Mouse (Mus musculus) monocyte, adult 5-6 weeks (primary cell): Measurements from ENCODE around the gene Zbtb24. TPM values are rescaled to one million over a fixed set of nuclear protein-coding genes. Genes with fewer than 3 reads are reported as not detected.

ENCODE experiments used
- ATAC-seq: fragments of 153-309, 156-312 bp; replicated peaks from 2 replicates; pipeline ENCODE4 v1.8.0; 2017; ENCODE audit warnings: mild to moderate bottlenecking; ENCODE audit not compliant: low TSS enrichment, insufficient number of reproducible peaks, severe bottlenecking, poor library complexity, low FRiP score
- total RNA-seq: library from RNA; stranded (forward); fragments of 200-1000, 200-491, 200-594 nt; gene quantifications from 3 replicates; pipeline ENCODE4 v1.2.3, GENCODE M21; 2017

Gene Zbtb24
- total RNA-seq, 1 experiment from 2014 or later = 36.0 TPM

DNA sequence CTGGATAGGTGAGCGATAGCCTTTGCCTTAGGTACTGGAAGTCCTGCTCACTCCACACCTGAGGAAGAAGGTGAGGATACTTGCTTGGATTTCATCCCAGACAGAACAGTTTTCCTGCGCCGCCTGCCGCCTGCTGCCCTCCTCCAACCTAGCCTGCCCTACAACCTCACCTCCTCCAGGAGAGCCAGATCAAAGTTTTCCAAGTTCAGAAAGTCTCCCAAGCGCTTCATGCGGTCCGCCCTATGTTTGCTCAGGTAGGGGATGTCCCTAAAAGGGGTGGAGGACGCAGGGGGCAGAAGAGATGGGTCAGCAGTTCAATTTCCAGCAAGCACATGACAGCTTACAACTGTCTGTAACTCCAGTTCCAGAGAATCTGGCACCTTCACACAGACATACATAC is 39.1 kb downstream of the Zbtb24 start:
- ATAC-seq = no peak

DNA sequence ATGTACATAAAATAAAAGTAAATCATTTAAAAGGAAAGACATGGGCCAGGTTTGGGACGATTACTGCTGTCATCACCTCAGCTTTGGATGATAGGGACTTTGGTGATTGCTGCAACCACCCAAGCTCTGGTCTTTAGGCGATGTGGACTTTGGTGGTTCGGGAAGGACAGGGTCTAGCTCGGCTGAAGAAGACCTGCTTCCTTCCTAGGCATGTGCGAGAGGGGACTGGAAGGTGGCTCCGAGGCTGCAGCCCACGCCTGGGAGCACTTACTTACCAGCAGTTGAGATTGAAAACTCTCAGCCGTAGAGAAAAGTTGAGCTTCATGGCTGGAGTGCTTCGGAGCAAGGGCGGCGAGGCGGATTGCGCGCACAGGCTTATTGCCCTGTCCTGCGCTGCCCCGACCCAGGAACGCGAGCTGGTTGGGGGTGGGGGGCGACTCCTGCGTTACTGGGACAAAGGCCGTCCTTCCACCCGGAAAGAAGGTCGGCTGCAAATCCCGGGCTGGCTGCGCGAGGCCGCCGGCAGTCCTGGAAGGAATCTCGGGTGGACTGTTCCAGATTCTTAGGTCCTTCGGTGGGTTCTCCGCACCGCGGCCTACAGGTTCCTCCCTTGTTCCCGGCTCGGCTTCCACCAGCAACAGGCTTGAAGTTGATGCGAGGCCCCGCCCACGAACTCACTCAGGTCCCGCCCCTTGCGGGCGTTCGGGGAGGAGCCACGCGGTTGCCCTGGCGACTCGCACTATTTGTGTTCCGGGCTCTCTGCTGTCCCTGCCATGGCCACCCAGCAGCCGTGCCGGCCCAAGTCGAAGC is 39.7 kb downstream of the Zbtb24 start, which contains the start of the genes Smpd2 and Ppil6:
Gene Smpd2 (minus strand): TSS at position 662 of the 810 bp plus-strand sequence.
Gene Ppil6 (plus strand): TSS at position 732 of the 810 bp plus-strand sequence.
- ATAC-seq = peak; percentile 92

DNA sequence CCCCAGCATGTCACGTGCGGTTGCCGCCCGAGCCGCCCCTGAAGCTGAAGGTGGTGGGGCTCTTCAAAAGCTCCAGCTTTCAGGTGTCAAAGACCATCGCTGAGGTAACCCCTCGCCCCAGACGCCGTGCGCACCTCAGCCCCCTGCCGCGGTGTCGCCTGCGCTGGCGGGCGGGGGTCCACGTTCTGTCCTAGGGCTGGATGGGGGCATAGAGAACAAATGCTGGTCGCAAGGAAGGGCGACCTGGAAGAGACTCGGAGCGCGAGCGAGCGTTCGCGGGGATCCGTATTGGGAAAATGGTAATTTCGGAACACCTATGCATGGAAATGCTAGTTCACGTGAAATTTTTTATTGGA is 40.3 kb downstream of the Zbtb24 start:
- no peak for ATAC-seq

DNA sequence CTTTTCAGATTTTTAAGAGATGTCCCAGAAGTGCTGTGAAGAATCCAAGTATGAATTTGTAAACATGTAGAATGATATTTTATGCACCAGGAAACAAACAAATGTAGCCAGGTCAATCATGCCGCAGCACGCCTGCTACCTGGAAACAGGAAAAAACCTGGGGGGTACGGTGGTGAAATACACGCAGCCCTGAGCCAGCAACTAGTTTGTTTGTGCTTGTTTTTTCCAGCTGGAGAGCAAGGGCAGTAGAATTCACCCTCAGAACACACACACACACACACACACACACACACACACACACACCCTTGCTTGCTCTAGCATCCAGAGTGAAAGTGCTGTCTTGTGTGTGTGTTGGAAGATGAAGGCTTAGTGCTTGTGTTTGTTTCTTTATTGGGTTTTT is 40.9 kb downstream of the Zbtb24 start:
- ATAC-seq = no peak

DNA sequence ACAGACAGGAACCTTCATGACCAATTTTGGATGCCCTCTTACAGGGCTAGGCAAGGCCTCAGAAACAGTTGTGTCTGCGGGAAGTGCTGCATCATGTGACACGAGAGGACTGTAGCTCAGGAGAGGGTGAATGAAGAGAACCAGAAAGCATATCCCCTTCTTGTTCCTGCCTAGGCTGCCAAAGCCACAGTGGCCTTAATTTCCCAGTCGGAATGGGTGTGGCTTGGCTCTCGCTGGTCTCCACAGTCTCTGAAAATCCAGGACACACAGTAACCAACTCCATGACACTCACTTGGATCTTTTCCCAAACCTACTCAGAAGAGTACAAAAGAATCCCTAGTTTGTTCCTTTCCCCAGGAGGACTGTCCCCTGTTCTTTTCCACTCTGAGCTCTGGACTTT is 50.8 kb downstream of the Zbtb24 start:
- ATAC-seq = no peak

DNA sequence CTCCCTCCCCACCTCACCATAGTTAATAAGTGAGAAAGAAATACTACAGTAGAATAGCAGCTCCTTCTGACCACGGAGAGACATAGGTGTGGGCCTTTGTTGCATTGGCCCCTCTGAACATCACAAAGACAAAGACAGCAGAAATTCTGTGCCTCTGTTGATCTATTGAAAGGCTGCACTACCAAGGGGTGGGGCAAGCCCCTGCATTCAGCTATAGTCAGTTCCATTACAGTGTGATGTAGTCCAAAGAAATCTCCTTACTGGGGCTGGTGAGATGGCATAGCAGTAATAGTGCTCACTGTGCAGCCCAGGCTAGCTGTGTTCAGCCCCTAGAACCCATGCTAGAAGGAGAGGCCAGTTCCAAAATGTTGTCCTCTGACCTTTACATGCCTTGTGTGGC is 54.8 kb downstream of the Zbtb24 start:
- ATAC-seq = no peak

DNA sequence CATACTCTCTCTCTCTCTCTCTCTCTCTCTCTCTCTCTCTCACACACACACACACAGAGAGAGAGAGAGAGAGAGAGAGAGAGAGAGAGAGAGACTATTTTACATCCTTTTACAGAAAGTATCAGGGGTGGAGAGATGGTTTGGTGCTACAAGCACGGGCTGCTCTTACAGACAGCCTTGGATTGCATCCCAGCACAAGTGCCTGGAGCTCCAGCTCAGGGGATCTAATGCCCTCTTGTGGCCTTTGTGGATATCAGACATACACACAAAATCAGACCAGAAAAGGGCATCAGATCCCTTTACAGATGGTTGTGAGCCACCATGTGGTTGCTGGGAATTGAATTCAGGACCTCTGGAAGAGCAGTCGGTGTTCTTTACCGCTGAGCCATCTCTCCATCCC is 55.3 kb downstream of the Zbtb24 start:
- ATAC-seq = peak; percentile 60

DNA sequence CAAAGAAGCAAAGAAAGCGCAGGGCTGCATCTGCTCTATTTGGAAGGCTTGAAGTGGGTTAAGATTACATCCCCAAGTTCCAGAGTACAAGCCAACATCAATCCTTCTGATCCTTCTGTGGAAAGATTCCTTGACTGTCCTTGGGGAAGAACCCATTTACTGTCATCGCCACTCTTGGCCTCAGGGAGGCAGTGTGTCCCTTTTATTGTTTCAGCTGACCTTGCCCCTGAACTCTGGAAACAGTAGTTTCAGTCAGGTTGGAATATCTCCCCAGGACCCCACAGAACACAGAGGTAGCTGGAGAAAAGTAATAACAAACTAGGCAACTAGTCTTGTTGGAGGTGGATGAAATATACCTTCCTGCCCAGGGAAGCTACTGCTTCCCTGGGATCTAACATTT is 59.0 kb downstream of the Zbtb24 start:
- ATAC-seq = no peak; the same call in 1 of the 2 replicates

DNA sequence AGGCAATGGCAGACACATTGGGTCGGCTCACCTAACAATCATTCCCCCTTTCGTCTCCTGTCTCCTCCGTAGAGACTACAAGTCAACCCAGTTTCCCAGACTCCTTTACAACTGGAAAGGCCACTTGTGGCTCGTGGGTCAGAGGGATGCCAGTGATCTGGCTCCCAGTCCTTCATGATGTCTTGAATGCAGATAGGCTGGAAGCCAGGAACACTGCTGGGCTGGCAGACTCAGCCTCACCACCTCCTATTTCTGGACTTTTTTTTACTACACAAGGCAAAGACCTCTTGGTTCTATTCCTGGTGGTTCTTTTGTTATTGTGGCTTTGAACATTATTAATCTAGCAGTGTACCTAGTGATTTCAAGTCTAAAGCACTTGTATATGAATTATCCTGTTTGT is 64.1 kb downstream of the Zbtb24 start:
- ATAC-seq = no peak

DNA sequence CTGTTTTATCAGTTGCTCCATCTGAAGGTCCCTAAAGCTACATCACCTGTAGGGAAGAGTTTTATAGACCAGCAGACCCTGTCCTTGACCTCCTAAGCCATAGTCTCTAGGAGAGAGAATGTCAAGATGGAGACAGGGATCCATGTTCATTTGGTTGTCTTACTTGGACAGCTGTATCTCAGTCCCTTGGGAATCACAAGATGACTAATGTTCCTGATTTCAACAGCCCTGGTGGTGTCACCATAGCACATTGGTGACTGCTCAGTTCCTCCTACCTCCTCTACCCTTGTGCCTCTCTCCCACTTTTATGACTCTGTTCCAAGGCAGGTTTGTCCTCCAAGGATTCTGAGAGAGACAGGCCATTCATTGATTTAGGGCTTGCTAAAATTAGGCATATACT is 64.7 kb downstream of the Zbtb24 start:
- ATAC-seq = no peak

Other genes with a start within 250 kb of the Zbtb24 start
- 27.8 to 32.2 TPM (median 32.2 TPM) in 3 replicates for gene Fig4, start 147.1 kb upstream of the Zbtb24 start, total RNA-seq
- gene Ak9, start 146.4 kb upstream of the Zbtb24 start, total RNA-seq = 0.10 TPM in 1 of 3 replicates, not detected in the others
- gene Mical1, start 25.9 kb downstream of the Zbtb24 start, total RNA-seq = 112 to 198 TPM (median 125 TPM) in 3 replicates
- 15.5 to 32.5 TPM (median 20.3 TPM) in 3 replicates for gene Smpd2, start 40.0 kb downstream of the Zbtb24 start, total RNA-seq
- gene Ppil6, start 40.1 kb downstream of the Zbtb24 start, total RNA-seq = 0.58 TPM in 1 of 3 replicates, not detected in the others
- gene Cd164, start 69.0 kb downstream of the Zbtb24 start, total RNA-seq = 84.4 to 180 TPM (median 92.3 TPM) in 3 replicates